Mouse (Mus musculus): Measurements from ENCODE around the gene Tpp1. TPM values are rescaled to one million over a fixed set of nuclear protein-coding genes. Genes with fewer than 3 reads are reported as not detected.
"Not testable (repeated sequence)": the region's sequence is repeated elsewhere in the genome, so short reads cannot be mapped to it uniquely, and the experiment has no call there.

Tpp1 gene
- polyA plus RNA-seq, 1 experiment: 251 TPM

DNA sequence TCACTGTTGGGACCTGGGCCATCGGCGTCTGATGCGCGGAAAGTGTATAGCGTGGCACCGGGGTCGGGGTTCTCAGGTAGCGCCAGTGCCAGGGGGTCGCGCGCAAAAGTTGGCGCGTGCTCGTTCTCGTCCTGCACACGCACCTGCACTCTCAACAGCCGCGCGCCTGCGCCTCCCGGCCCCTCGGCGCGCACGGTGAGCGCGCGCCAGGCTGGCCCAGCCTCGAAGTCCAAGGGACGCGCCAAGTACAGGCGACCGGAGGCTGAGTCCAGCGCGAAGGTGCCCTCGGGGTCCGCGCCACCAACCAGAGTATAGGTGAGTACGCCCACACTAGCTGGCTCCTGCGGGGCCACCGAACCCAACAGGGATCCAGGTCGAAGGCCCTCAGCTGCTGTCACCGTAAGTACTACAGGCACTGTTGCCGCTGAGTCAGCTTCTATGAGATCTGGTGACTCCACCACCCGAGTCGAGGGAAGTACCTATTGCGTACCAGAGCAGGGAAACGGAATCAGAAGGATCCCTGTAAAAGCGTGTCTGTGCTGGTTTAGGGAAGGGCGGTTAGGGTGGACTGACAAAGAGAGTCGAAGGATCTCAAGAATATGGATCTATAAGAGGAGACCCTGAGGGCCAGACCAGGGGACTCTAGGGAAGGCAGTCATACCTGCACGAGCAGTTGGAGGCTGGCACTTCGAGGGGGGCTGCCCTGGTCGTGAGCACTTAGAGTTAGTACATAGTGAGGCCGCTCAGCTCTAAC is 10.7 kb upstream of the Tpp1 start:
- Histone ChIP-seq H3K4me3 (ENCODE audit: insufficient read depth, low read depth, low read length) (no peak overlapping the region), H3K27ac (ENCODE audit: insufficient read depth, low read depth, low read length) (no peak overlapping the region), H3K36me3 (ENCODE audit: control insufficient read depth, insufficient read depth, low read length) (no peaks in the 10 kb centered on the region; the same call in 1 of the 2 replicates), H3K4me1 (ENCODE audit: control insufficient read depth, insufficient read depth, low read length) (no peaks in the 10 kb centered on the region), H3K27me3 (replicated peaks; ENCODE audit: control insufficient read depth, insufficient read depth, low read length) (no peaks in the 10 kb centered on the region)
- WGBS: 72% methylated on average over 55 of the region's 55 CpGs
- DNase-seq: no peak
- TF ChIP-seq CTCF (conservative IDR thresholded peaks at IDR 0.05; ENCODE audit: insufficient read depth, insufficient read length, low read depth, low read length) (no peak), POLR2A (IDR thresholded peaks at IDR 0.05; ENCODE audit: low read depth, low read length) (no peak)

GRCm38 (mm10) chr7:105761813-105762484 is 9.9 kb upstream of the Tpp1 start:
- Histone ChIP-seq H3K4me3 (ENCODE audit: insufficient read depth, low read depth, low read length) (no peak overlapping the region), H3K36me3 (ENCODE audit: control insufficient read depth, insufficient read depth, low read length) (no peaks in the 10 kb centered on the region; the same call in 1 of the 2 replicates), H3K27ac (ENCODE audit: insufficient read depth, low read depth, low read length) (no peak overlapping the region), H3K4me1 (ENCODE audit: control insufficient read depth, insufficient read depth, low read length) (no peaks in the 10 kb centered on the region), H3K27me3 (replicated peaks; ENCODE audit: control insufficient read depth, insufficient read depth, low read length) (no peaks in the 10 kb centered on the region)
- WGBS: 62% methylated on average over 51 of the region's 51 CpGs
- TF ChIP-seq CTCF (conservative IDR thresholded peaks at IDR 0.05; ENCODE audit: insufficient read depth, insufficient read length, low read depth, low read length) (no peak), POLR2A (IDR thresholded peaks at IDR 0.05; ENCODE audit: low read depth, low read length) (no peak)
- no peak for DNase-seq

DNA sequence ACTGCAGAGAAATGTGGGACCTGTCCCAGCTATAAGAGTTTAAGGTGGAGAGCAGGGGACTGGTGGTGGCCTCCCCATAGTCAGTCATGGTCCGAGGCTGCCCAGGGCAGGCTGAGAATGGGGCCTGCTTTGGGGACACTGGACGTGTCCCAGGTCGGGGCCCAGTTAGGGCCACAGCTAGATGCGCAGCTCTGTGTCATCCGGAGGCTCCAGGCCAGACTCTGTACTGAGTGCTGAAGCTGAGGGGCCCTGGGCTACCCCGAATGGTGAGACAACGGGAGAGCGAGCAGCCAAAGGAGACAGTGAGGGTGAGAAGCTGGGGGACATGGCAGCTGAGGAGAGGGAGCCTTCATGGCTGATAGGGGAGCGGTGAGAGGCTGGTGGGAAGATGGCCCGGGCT is 1.2 kb upstream of the Tpp1 start:
- 94% methylated on average over 10 of the region's 10 CpGs for WGBS
- TF ChIP-seq CTCF (conservative IDR thresholded peaks at IDR 0.05; ENCODE audit: insufficient read depth, insufficient read length, low read depth, low read length) (no peak), POLR2A (IDR thresholded peaks at IDR 0.05; ENCODE audit: low read depth, low read length) (no peak)
- no peak for DNase-seq
- no peak overlapping the region for H3K4me3 ChIP-seq (ENCODE audit: insufficient read depth, low read depth, low read length)
- H3K4me1 ChIP-seq (ENCODE audit: control insufficient read depth, insufficient read depth, low read length): peaks cover 3% of the 10 kb centered on the region; the same call in 1 of the 2 replicates
- no peak overlapping the region for H3K27ac ChIP-seq (ENCODE audit: insufficient read depth, low read depth, low read length)
- no peaks in the 10 kb centered on the region for H3K36me3 ChIP-seq (ENCODE audit: control insufficient read depth, insufficient read depth, low read length)
- H3K27me3 ChIP-seq (replicated peaks; ENCODE audit: control insufficient read depth, insufficient read depth, low read length): no peaks in the 10 kb centered on the region

DNA sequence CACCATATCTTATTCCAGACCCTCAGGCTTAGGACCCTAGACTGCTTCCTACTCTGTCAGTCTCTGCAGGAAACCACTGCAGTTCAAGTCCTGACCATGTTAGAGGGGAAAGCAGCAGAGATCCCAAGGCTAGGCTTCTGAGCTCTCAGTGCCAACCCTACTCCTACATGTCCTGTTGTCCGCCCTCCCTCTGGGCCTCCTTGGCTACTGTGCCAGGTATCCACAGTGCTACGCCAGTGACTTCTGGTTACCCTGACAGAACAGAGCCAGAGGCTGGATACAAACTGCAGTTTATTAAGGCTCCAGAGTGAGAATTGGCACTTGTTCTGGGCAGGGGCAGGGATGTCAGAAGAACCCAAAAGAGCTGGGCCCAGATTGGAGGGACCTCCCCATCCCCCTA is 681 bp upstream of the Tpp1 start:
- DNase-seq: no peak
- H3K27ac ChIP-seq (ENCODE audit: insufficient read depth, low read depth, low read length): no peak overlapping the region
- no peak overlapping the region for H3K4me3 ChIP-seq (ENCODE audit: insufficient read depth, low read depth, low read length)
- TF ChIP-seq POLR2A (IDR thresholded peaks at IDR 0.05; ENCODE audit: low read depth, low read length) (no peak), CTCF (conservative IDR thresholded peaks at IDR 0.05; ENCODE audit: insufficient read depth, insufficient read length, low read depth, low read length) (no peak)
- no peaks in the 10 kb centered on the region for H3K36me3 ChIP-seq (ENCODE audit: control insufficient read depth, insufficient read depth, low read length)
- WGBS: 83% methylated on average over 2 of the region's 2 CpGs
- no peaks in the 10 kb centered on the region for H3K27me3 ChIP-seq (replicated peaks; ENCODE audit: control insufficient read depth, insufficient read depth, low read length)
- H3K4me1 ChIP-seq (ENCODE audit: control insufficient read depth, insufficient read depth, low read length): peaks cover 3% of the 10 kb centered on the region; the same call in 1 of the 2 replicates

DNA sequence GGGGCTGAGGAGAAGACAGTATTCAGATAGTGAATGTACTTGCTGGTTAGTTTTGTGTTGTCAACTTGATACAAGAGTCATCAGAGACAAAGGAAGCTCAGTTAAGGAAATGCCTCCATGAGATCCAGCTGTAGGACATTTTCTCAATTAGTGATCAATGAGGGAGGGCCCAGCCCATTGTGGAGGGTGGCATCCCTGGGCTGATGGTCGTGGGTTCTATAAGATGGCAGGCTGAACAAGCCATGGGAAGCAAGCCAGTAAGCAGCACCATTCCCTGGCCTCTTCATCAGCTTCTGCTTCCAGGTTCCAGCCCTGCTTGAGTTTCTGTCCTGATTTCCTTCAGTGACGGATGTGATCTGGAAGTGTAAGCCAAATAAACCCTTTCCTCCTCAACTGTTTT is 4.3 kb downstream of the Tpp1 start:
- TF ChIP-seq POLR2A (IDR thresholded peaks at IDR 0.05; ENCODE audit: low read depth, low read length) (no peak), CTCF (conservative IDR thresholded peaks at IDR 0.05; ENCODE audit: insufficient read depth, insufficient read length, low read depth, low read length) (no peak)
- no peak overlapping the region for H3K4me3 ChIP-seq (ENCODE audit: insufficient read depth, low read depth, low read length)
- 0 out of 2 replicates have a peak, but pooled peaks cover 2% of the 10 kb centered on the region for H3K36me3 ChIP-seq (ENCODE audit: control insufficient read depth, insufficient read depth, low read length)
- WGBS: 83% methylated on average over 2 of the region's 2 CpGs
- DNase-seq: no peak
- H3K27ac ChIP-seq (ENCODE audit: insufficient read depth, low read depth, low read length): no peak overlapping the region
- H3K4me1 ChIP-seq (ENCODE audit: control insufficient read depth, insufficient read depth, low read length): peaks cover 11% of the 10 kb centered on the region; the same call in 1 of the 2 replicates
- H3K27me3 ChIP-seq (replicated peaks; ENCODE audit: control insufficient read depth, insufficient read depth, low read length): no peaks in the 10 kb centered on the region

GRCm38 (mm10) chr7:105743926-105744590 is 8.0 kb downstream of the Tpp1 start, which contains the start of gene Taf10:
Taf10 (minus strand) TSS chr7:105744361.
- no peaks in the 10 kb centered on the region for H3K27me3 ChIP-seq (replicated peaks; ENCODE audit: control insufficient read depth, insufficient read depth, low read length)
- peak; percentile 39 for TF ChIP-seq POLR2A (IDR thresholded peaks at IDR 0.05; ENCODE audit: low read depth, low read length)
- peak; percentile 40 for TF ChIP-seq CTCF (conservative IDR thresholded peaks at IDR 0.05; ENCODE audit: insufficient read depth, insufficient read length, low read depth, low read length)
- H3K27ac ChIP-seq (ENCODE audit: insufficient read depth, low read depth, low read length): 0 out of 2 replicates have a peak within 1 kb of the TSS, but pooled peaks have one; percentile 15
- WGBS: under 1% methylated on average over 62 of the region's 67 CpGs
- H3K4me3 ChIP-seq (ENCODE audit: insufficient read depth, low read depth, low read length): peak within 1 kb of the TSS; percentile 78
- peaks cover 2% of the 10 kb centered on the region; the same call in 1 of the 2 replicates for H3K36me3 ChIP-seq (ENCODE audit: control insufficient read depth, insufficient read depth, low read length)
- peak; percentile 92 for DNase-seq
- peaks cover 8% of the 10 kb centered on the region; the same call in 1 of the 2 replicates for H3K4me1 ChIP-seq (ENCODE audit: control insufficient read depth, insufficient read depth, low read length)

DNA sequence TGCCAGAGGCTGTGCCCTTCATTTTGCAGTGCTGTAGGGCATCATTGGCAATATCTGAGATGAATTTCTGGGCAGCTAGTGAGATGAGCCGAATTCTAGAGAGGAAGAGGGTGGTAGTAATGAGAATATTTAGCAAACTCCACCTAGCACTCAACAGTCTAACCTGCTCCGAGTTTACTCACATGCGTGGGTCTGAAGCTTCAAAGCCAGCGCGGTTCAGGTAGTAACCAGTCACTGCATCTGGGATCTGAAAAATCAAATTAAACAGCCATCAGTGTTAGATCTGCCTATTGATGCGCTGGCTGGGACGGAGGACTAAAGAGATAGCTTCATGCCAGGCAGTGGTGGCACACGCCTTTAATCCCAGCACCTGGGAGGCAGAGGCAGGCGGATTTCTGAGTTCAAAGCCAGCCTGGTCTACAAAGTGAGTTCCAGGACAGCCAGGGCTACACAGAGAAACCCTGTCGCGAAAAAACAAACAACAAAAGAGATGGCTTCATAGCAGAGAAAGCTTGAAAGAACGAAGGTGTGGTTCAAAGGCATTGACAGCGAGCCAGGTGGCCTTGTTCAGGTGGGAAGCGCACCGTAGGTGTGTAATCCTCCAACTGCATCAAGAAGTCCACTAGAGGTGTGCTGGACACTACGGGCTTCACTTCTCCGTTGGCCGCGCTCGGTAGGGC is 8.6 kb downstream of the Tpp1 start:
- not testable (repeated sequence) for H3K27ac ChIP-seq (ENCODE audit: insufficient read depth, low read depth, low read length); H3K36me3 ChIP-seq (ENCODE audit: control insufficient read depth, insufficient read depth, low read length); H3K27me3 ChIP-seq (replicated peaks; ENCODE audit: control insufficient read depth, insufficient read depth, low read length); H3K4me1 ChIP-seq (ENCODE audit: control insufficient read depth, insufficient read depth, low read length); DNase-seq
- 31% methylated on average over 20 of the region's 20 CpGs for WGBS
- H3K4me3 ChIP-seq (ENCODE audit: insufficient read depth, low read depth, low read length): peak overlapping the region; percentile 78

DNA sequence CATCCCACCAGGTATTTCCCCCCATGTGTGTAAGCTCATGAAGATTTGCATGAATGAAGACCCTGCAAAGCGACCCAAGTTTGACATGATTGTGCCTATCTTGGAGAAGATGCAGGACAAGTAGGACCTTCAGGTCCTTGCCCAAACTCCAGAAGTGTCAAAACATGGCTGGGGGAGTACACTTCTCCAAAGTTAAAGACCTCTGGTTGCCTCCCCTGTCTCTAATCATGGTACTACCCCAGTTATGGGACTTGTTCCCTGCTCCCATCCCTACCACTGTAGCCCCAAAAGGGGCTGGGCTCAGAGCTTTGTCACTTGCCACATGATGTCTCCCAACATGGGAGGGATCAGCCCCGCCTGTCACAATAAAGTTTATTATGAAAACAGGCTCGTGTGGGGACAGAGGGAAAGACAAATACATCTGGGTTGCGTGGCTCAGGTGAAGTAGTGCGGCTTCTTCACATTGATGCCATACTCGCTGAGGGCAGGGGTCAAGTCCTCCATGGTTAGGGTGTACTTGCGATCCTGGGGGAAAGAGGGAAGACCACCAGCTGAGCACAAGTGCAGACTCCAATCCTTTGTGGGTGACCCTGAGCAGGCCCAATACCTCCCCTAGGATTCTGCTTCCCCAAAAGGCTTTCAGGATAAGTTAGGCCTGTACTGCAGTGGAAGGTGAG is 9.4 kb downstream of the Tpp1 start:
- DNase-seq; H3K4me1 ChIP-seq (ENCODE audit: control insufficient read depth, insufficient read depth, low read length); H3K27ac ChIP-seq (ENCODE audit: insufficient read depth, low read depth, low read length); H3K4me3 ChIP-seq (ENCODE audit: insufficient read depth, low read depth, low read length); H3K27me3 ChIP-seq (replicated peaks; ENCODE audit: control insufficient read depth, insufficient read depth, low read length); H3K36me3 ChIP-seq (ENCODE audit: control insufficient read depth, insufficient read depth, low read length): not testable (repeated sequence)
- WGBS: 78% methylated on average over 7 of the region's 7 CpGs
